Mouse (Mus musculus) CH12.LX (cell line): ENCODE measurements around the gene Xrcc4.

Source experiments
- CTCF ChIP-seq, 2 experiments: IDR thresholded peaks in 1 of 2; conservative IDR thresholded peaks in 1 of 2; 2 replicates each; pipeline ENCODE4 v1.5.1; 2011 to 2012; ENCODE audit warnings: low read depth in 2 of 2, low read length in 2 of 2, improper control_type of control experiment in 1 of 2, inconsistent platforms in 1 of 2, mild to moderate bottlenecking in 1 of 2, moderate library complexity in 1 of 2
- EP300 ChIP-seq: IDR thresholded peaks from 2 replicates; pipeline ENCODE4 v1.6.1; 2011; ENCODE audit warnings: low read length, improper control_type of control experiment
- MAFK ChIP-seq: IDR thresholded peaks from 2 replicates; pipeline ENCODE4 v1.6.1; 2011; ENCODE audit warnings: low read length, improper control_type of control experiment; ENCODE audit not compliant: insufficient replicate concordance
- POLR2AphosphoS2 ChIP-seq: IDR thresholded peaks from 2 replicates; pipeline ENCODE4 v1.6.1; 2011; ENCODE audit warnings: low read depth, low read length, improper control_type of control experiment
- RAD21 ChIP-seq: IDR thresholded peaks from 2 replicates; pipeline ENCODE4 v1.6.1; 2011; ENCODE audit warnings: low read depth, mild to moderate bottlenecking, low read length, improper control_type of control experiment, moderate library complexity
- SIN3A ChIP-seq: IDR thresholded peaks from 2 replicates; pipeline ENCODE4 v1.6.1; 2012; ENCODE audit warnings: low read length, improper control_type of control experiment, inconsistent platforms
- TCF12 ChIP-seq: IDR thresholded peaks from 2 replicates; pipeline ENCODE4 v1.6.1; 2014; ENCODE audit warnings: low read depth, mild to moderate bottlenecking, inconsistent platforms, low read length, improper control_type of control experiment
- ZNF384 ChIP-seq: IDR thresholded peaks from 2 replicates; pipeline ENCODE4 v1.6.1; 2012; ENCODE audit warnings: low read depth, low read length, improper control_type of control experiment, inconsistent platforms

- TF ChIP-seq RAD21 (no peak), POLR2AphosphoS2 (no peak), MAFK (no peak), CTCF (conservative IDR thresholded peaks at IDR 0.05 in 1 of 2, IDR thresholded peaks at IDR 0.05 in 1 of 2; ENCODE audit: low read depth in 2 of 2, low read length in 2 of 2) (no peak), SIN3A (no peak), TCF12 (no peak), EP300 (no peak), ZNF384 (no peak)
Observed at GRCm38 (mm10) chr13:90039613-90040012, 49.8 kb downstream of the Xrcc4 start.
